Mouse (Mus musculus) cerebellum, adult 8-10 months (tissue): ENCODE measurements at regions not wholly inside any gene's neighbourhood (a gene's known extent, or its start where the extent isn't known, plus 50 kb on each side); places are given as distances from the start of the nearest gene placed in this dataset.

Experiments
- DNase-seq: peaks from one replicate; pipeline ENCODE4 v3.0.0; 2022

DNA sequence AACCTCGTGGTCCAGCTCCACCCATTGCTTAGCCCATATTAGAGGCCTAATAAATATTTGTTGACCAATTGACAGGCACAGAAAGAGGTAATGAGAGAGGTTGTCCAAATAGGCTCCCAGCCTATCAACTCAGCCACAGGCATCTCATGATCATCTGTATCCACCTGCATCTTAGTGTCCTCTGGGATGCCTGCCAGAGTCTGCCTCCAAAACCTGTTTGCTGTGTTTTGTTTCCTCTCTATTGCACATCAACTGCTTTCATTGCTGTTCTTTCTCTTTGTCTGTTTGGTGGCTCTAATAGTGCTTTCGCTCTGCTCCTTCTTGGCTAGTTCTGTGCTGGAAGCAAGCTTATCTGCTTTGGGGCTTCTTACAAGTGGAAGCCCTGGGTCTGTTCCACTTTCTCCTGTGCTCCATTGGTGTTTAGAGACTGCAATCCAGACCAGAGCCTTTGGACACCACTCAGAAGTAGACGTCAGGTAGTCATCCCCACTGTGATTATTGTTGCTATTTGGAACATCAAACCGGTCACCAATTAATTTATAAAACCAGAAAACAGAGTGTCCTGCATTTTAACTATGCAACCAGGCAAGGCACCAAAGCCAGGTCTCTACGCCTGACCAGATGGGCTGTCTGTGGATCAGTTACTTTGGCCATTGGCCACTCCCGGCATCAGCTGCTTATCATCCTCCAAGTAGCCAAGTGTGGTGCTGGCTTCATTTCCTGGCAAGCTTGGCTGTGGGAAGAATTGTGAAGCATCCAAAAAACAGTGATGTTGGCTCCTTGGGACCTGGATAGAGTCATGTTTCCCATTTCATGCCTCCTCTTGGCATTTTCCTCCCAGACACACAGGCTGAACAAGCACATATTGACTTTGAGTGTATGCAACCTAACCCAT is 74.5 kb upstream of the Hs3st4 start:
- peak; percentile 67 for DNase-seq

DNA sequence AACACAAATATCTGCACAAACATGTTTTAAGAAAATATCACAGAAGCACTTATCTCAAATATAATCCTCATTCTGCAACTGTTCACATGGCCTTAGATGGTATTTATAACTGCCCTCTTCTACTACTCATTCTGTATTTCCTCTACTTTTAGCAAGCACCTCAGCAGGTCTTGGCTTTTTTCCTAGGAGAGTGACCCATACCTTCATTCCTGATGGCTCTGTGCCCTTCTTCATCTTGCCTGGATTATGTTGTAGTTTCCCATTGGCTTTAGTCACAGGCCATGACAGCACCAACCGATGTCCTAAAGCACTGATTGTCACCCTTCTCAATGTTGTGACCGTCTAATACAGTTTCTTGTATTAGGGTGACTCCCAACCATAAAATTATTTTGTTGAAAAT is 61.2 kb upstream of the Hs3st4 start:
- no peak for DNase-seq

DNA sequence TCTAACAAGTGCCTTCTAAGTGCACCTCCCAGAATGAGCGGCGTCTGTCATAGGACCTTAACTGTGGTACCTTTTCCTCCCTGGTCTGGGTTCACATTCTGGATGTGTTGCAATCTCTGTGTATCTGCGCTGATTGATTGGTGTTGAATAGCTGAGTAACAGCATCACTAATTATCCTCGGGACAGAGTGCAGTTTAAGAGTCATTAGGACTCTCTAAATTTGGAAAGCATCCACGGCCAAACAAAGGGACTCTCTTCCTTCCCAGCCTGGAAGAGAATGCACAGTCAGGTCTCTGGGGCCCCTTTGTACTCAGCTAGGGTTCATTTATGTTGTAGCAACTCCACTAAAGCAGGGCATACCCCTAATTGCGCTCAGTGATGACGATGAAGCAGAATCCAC is 50.2 kb upstream of the Hs3st4 start:
- DNase-seq, result no peak
